Mouse (Mus musculus) forebrain, embryonic 10.5 days (tissue): ENCODE data around the gene Lrrc46. TPM values are rescaled to one million over a fixed set of nuclear protein-coding genes. Genes with fewer than 3 reads are reported as not detected.

Experiments used
- DNase-seq: peaks from one replicate; pipeline ENCODE4 v3.0.0-alpha.2; 2017; ENCODE audit warnings: low spot score; ENCODE audit errors: extremely low spot score
- H3K27ac ChIP-seq: fragments of 300-500 bp; sonication (generic); 2 replicates; pipeline ENCODE4 v1.5.1; 2016; ENCODE audit warnings: mild to moderate bottlenecking
- H3K27me3 ChIP-seq: fragments of 300-500 bp; sonication (generic); 2 replicates; pipeline ENCODE4 v1.6.1; 2016; ENCODE audit warnings: mild to moderate bottlenecking; ENCODE audit not compliant: poor library complexity, severe bottlenecking
- H3K36me3 ChIP-seq: fragments of 300-500 bp; sonication (generic); replicated peaks from 2 replicates; pipeline ENCODE4 v1.6.1; 2016; ENCODE audit warnings: mild to moderate bottlenecking, moderate library complexity
- H3K4me1 ChIP-seq: fragments of 300-500 bp; sonication (generic); 2 replicates; pipeline ENCODE4 v1.6.1; 2016
- H3K4me3 ChIP-seq: fragments of 300-500 bp; sonication (generic); 2 replicates; pipeline ENCODE4 v1.5.1; 2016; ENCODE audit warnings: mild to moderate bottlenecking, moderate library complexity
- H3K9me3 ChIP-seq: fragments of 300-500 bp; sonication (generic); 2 replicates; pipeline ENCODE4 v1.6.1; 2016; ENCODE audit warnings: mild to moderate bottlenecking, moderate library complexity
- WGBS: fragments of 180-500 bp; shearing (Covaris S2); methylation state at CpG from one replicate; pipeline ENCODE4 v1.1.7; 2016; 5-methylcytosine and 5-hydroxymethylcytosine counted together
- polyA plus RNA-seq: library from polyadenylated mRNA; unstranded; fragments of >200 nt; fragmentation: Nextera tagmentation; extraction: Ambion mirVana; gene quantifications from 2 replicates; pipeline ENCODE4 v1.2.1, GENCODE M21; 2016

Lrrc46 gene
- polyA plus RNA-seq, 1 experiment from 2014 or later, result 2.6 TPM

DNA sequence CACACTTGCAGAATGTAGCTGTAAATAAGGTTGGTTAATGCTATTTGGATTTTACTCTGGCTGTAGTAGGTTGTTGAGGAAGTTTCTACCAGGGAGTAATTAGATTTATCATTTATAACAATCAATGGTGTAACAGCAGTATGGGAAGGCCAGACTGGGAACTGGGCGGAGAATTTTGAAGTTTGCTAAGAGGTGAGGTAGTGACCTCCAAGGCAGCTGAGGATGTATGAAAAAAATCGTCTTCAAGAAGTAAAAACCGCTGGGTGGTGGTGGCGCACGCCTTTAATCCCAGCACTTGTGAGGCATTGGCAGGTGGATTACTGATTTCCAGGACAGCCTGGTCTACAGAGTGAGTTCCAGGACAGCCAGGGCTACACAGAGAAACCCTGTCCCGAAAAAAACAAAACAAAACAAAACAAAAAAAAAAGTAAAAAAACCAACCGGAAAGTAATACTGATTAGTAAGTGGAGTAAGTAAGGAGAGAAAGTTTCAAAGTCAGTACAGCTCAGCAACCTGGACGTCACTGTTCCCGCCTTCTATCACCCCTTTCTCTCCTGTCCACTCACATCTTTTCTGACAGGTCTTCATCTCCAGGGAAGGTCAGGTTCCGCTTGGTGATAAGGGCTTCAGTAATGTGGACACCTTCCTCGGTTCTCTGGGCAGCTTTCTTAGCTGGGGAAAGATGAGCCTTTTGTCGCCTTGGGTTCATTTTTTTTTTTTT is 746 bp downstream of the Lrrc46 start:
- H3K36me3 ChIP-seq, result peaks cover 25% of the 10 kb centered on the region
- 53% methylated on average over 12 of the region's 12 CpGs for WGBS
- H3K27me3 ChIP-seq, result no peaks in the 10 kb centered on the region
- DNase-seq, result no peak
- peaks cover 22% of the 10 kb centered on the region for H3K4me1 ChIP-seq
- peak overlapping the region; percentile 88; the same call in 1 of the 2 replicates for H3K27ac ChIP-seq
- peak overlapping the region; percentile 83 for H3K4me3 ChIP-seq
- H3K9me3 ChIP-seq, result no peaks in the 10 kb centered on the region; the same call in 1 of the 2 replicates

DNA sequence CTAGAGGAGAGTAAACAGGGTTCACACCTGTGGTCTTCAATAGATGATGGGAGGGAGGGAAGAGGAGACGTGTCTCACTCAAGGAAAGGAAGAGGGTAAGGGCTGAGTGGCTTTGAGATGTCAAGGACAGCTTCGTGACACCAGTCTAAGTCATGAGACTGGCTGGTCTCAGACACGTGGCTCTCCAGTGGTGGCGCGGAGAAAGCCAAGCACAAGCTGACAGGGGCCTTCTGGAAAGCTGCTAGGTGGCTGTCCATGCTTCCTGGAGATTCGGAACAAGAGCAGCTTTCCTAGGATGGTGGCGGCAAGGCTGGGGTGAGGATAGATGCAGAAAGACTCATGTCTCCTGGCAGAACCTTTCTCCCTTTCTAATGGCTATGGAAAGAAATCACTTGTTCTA is 2.3 kb downstream of the Lrrc46 start:
- Histone ChIP-seq H3K4me1 (peaks cover 22% of the 10 kb centered on the region), H3K36me3 (peaks cover 21% of the 10 kb centered on the region), H3K4me3 (no peak overlapping the region), H3K9me3 (no peaks in the 10 kb centered on the region), H3K27ac (no peak overlapping the region), H3K27me3 (no peaks in the 10 kb centered on the region)
- 69% methylated on average over 7 of the region's 7 CpGs for WGBS
- DNase-seq, result no peak

DNA sequence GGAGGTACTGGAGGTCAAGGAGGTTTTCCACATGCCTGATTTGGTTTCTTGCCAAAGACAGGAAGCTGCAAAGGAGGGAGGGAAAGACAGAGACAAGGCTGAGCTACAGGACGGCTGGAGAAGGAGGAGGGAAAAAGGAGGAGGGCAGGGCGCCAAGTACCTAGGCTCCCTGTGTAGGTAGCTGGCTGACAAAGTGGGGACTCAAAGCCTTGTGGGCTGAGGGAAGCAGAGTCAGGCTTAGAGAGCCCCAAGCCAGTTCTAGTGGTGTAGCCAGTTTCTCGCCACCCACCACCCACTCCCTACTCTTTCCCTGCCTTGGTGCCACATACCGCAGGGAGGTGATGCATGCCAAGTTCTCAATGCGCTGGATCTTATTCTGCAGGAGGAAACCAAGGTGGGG is 5.1 kb downstream of the Lrrc46 start:
- Histone ChIP-seq H3K4me1 (peaks cover 12% of the 10 kb centered on the region), H3K27me3 (no peaks in the 10 kb centered on the region), H3K36me3 (peaks cover 33% of the 10 kb centered on the region), H3K9me3 (no peaks in the 10 kb centered on the region), H3K4me3 (no peak overlapping the region), H3K27ac (no peak overlapping the region)
- 80% methylated on average over 5 of the region's 5 CpGs for WGBS
- no peak for DNase-seq

DNA sequence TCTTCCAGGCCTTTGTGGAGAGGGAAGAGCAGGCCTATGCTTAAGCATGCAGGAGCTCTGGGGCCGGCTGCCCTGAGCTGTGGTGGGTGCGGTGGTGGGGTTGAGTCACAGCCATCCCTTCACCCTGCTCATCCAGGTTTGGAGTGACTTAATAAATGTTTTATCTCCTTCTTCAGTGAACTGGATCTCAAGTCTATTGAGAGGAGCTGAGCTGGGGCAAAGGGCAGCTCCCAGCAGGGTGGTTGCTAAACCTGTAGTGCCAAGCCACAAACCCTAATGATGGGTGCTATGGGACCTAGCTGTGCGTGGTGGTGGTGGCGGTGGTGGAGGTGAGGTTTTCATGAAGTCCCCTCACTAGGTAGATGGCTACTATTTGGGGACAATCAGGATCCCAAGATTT is 7.4 kb downstream of the Lrrc46 start:
- H3K27ac ChIP-seq, result no peak overlapping the region
- no peak for DNase-seq
- H3K4me3 ChIP-seq, result no peak overlapping the region
- no peaks in the 10 kb centered on the region for H3K27me3 ChIP-seq
- H3K36me3 ChIP-seq, result peaks cover 33% of the 10 kb centered on the region
- 93% methylated on average over 4 of the region's 4 CpGs for WGBS
- no peaks in the 10 kb centered on the region for H3K9me3 ChIP-seq
- peaks cover 24% of the 10 kb centered on the region for H3K4me1 ChIP-seq

DNA sequence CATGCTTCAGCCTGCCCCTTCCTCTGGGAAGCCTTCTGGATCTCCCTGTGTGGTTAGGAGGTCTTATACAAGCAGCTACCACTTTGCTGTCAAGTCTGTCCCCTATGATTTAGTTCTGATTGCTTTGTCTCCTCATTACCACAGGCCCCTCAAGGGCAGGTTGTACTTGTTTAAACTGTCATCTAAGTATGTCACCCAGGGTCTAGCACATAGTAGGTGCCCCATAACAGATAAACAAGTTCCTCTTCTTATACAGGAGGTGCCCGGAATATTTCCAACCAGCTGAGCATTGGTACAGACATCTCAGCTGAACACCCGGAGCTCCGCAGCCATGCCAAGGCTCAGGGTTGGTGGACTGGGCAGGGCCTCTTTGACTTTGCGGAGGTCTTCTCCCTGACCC is 8.7 kb downstream of the Lrrc46 start:
- DNase-seq, result no peak
- Histone ChIP-seq H3K36me3 (peaks cover 33% of the 10 kb centered on the region), H3K9me3 (no peaks in the 10 kb centered on the region), H3K4me3 (no peak overlapping the region), H3K4me1 (peaks cover 24% of the 10 kb centered on the region), H3K27me3 (no peaks in the 10 kb centered on the region), H3K27ac (no peak overlapping the region)
- WGBS, result 95% methylated on average over 4 of the region's 4 CpGs

DNA sequence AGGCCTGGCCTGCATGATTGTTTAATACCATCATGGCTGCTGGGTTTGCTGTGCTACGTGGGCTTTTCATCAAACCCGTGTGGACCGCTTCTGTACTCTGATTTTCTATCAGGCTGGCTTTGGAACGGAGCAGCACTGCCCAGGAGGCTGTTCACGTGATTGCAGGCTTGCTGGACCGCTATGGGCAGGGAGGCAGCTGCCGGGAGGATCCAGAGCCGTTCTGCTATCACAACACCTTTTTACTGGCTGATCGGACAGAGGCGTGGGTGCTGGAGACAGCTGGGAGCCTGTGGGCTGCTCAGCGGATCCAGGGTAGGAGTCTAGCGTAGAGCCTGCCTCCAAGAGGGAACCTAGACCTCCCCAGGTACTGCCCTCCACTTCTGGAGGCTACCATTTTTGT is 9.2 kb downstream of the Lrrc46 start:
- no peaks in the 10 kb centered on the region for H3K9me3 ChIP-seq
- no peak overlapping the region for H3K27ac ChIP-seq
- peaks cover 24% of the 10 kb centered on the region for H3K4me1 ChIP-seq
- H3K27me3 ChIP-seq, result no peaks in the 10 kb centered on the region
- WGBS, result 89% methylated on average over 12 of the region's 12 CpGs
- H3K4me3 ChIP-seq, result no peak overlapping the region
- peaks cover 33% of the 10 kb centered on the region for H3K36me3 ChIP-seq
- no peak for DNase-seq

DNA sequence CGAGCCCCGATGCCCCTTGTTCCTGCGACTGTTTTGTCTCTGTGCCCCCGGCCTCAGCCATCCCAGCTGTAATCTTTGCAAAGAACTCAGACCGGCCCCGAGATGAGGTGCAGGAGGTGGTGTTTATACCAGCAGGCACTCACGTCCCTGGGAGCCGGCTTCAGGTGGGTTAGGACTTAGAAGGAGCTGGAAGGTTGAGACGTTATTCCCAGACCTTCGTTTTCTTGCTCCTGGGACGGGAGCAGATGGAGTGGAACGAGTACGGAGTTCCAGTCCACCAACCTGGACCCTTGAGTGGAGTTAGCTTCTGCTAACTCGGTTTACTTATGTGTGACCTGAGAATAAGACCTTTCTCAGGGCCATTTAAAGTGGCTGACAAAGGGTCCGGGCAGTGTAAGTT is 10.8 kb downstream of the Lrrc46 start:
- Histone ChIP-seq H3K36me3 (peaks cover 31% of the 10 kb centered on the region), H3K9me3 (no peaks in the 10 kb centered on the region), H3K4me3 (peak overlapping the region; percentile 76), H3K27ac (peak overlapping the region; percentile 96), H3K4me1 (peaks cover 37% of the 10 kb centered on the region), H3K27me3 (peaks cover 4% of the 10 kb centered on the region)
- WGBS, result 22% methylated on average over 15 of the region's 15 CpGs
- DNase-seq, result no peak

DNA sequence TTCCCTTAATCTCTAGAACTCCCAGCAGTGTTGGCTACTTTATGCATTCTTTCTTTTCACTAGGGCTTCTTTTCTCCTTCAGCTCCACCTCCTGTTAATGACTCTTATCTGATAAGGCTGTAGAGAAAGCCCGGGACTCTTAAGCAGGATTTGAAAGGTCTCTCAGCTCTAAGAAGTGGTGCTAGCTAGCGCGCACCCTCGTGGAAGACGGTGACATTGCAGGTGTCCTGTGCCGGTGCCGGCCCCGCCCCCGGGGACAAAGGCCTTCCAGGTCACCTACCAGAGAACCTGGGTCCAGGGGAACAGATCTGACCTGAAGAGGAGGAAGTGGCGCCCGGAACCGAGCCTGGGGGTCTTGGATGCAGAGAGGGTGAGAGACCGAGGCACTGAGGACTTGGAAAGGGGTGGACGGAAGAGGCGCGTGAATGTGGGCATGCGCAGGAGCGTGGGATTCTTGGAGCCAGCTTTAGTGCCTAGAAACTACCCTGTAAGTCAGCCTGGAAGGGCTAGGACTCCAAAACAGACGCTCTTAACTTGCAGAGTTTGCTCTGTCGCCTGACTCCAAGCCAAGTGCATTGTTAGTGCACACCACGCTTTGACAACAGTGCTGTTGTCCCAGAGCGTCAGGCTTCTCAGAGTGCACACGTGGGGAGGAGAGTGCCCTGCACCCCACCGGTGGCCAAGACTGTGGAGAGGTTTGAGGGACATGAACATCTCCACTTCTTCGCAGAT is 11.4 kb downstream of the Lrrc46 start, which contains the start of gene Scrn2:
Scrn2 (plus strand) TSS at position 253 of the 732 bp plus-strand sequence.
- Histone ChIP-seq H3K27ac (peak within 1 kb of the TSS; percentile 96), H3K9me3 (no peaks in the 10 kb centered on the region), H3K4me3 (peak within 1 kb of the TSS; percentile 76), H3K27me3 (peaks cover 10% of the 10 kb centered on the region), H3K36me3 (peaks cover 26% of the 10 kb centered on the region), H3K4me1 (peaks cover 43% of the 10 kb centered on the region)
- WGBS, result 3% methylated on average over 25 of the region's 25 CpGs
- peak; percentile 91 for DNase-seq

DNA sequence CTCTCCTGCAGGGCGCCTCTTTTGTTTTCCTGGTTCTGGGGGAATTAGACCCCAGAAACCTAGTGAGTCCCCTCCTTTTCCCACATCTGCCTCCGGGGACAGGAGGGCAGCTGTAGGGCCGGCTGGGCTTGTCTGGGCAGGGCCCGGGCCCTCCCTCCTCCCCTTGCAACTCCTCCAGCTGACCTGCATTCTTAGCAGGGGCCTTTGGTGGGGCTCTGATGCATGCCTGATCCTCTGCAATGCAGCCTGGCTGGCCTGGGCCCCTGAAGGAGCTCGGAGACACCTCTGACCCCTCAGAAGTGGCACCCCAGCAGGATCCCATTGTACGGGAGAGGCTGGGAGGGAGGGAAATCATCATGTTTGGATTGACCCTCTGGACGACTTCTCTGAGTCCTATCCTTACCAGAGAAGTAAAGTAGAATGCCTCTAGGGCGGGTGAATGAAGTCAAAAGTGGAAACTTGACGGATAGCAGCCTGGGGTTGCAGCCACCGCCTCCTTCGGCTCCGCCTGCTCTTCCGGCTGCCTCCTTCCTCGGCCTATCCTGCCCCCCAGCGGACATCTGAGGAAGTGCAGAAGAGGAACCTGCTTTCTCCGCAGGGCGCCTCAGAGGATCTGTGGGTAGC is 15.4 kb downstream of the Lrrc46 start:
- Histone ChIP-seq H3K4me1 (peaks cover 75% of the 10 kb centered on the region), H3K4me3 (peak overlapping the region; percentile 45), H3K9me3 (no peaks in the 10 kb centered on the region), H3K27me3 (peaks cover 50% of the 10 kb centered on the region), H3K27ac (peak overlapping the region; percentile 87), H3K36me3 (no peaks in the 10 kb centered on the region)
- DNase-seq, result peak; percentile 90
- 1% methylated on average over 17 of the region's 17 CpGs for WGBS

DNA sequence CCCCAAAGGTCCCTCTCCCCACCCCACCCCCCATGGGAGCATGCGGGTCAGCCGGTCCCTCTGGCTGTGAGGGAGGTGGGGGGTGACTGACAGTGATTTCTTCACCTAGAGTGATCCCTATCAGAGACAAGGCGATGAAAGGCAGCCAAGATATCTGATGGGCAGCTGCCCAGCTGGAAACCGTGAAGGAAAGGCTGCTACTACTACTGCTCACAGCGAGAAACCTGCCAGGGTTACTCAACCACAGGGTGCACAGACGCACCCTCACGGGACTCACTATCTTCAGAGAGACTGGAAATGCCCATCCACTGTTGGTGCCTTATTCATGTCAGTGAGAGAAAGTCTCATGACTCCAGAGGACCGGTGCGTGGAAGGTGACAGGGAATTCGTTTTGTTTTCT is 16.2 kb downstream of the Lrrc46 start:
- peak overlapping the region; percentile 87 for H3K27ac ChIP-seq
- H3K4me3 ChIP-seq, result no peak overlapping the region; the same call in 1 of the 2 replicates
- WGBS, result 13% methylated on average over 10 of the region's 10 CpGs
- H3K9me3 ChIP-seq, result no peaks in the 10 kb centered on the region
- H3K36me3 ChIP-seq, result no peaks in the 10 kb centered on the region
- no peak for DNase-seq
- H3K27me3 ChIP-seq, result peaks cover 59% of the 10 kb centered on the region
- peaks cover 72% of the 10 kb centered on the region for H3K4me1 ChIP-seq

DNA sequence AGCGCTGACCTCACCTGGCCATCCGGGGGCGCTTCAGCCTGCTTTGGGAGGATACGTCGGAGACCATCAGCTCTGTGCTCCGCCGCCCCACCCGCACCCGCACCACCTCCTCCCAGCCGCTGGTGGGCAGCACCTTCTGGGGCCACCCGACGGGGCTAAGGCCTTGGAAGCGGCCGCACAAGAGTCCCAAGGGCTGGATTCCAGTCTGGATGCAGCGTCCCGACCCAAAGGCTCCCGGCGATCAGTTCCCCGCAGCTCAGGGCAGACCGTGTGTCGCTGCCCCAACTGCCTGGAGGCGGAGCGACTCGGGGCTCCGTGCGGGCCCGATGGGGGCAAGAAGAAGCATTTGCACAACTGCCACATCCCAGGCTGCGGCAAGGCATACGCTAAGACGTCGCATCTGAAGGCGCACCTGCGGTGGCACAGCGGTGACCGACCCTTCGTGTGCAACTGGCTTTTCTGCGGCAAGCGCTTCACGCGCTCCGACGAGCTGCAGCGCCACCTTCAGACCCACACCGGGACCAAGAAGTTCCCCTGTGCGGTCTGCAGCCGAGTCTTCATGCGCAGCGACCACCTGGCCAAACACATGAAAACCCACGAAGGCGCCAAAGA is 19.2 kb downstream of the Lrrc46 start:
- no peaks in the 10 kb centered on the region for H3K9me3 ChIP-seq
- WGBS, result under 1% methylated on average over 50 of the region's 50 CpGs
- no peaks in the 10 kb centered on the region for H3K36me3 ChIP-seq
- peaks cover 89% of the 10 kb centered on the region for H3K27me3 ChIP-seq
- peak overlapping the region; percentile 51 for H3K27ac ChIP-seq
- DNase-seq, result peak; percentile 76
- peak overlapping the region; percentile 57 for H3K4me3 ChIP-seq
- peaks cover 82% of the 10 kb centered on the region for H3K4me1 ChIP-seq

DNA sequence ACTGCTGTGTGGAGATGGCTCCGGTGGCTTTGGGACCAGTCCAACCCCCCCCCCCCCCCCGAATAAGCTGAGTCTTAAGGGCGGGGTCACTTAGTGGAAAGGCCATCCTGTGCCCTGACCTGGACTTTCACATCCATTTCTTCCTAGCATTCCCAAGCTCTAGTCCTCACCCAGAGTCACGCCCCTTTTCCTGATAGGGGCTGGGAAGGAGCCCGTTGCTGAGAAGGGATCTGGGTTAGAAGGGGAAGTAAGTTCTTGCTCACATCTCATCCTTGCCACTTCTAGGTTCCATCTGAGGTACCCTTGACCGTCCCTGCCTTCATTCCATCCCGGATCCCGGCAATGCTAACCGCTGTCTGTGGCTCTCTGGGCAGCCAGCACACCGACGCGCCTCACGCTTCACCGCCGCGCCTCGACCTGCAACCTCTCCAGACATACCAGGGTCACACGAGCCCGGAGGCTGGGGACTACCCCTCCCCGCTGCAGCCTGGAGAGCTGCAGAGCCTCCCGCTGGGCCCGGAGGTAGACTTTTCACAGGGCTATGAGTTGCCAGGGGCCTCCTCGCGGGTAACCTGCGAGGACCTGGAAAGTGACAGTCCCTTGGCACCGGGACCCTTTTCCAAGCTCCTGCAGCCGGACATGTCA is 20.0 kb downstream of the Lrrc46 start:
- H3K9me3 ChIP-seq, result no peaks in the 10 kb centered on the region
- H3K36me3 ChIP-seq, result no peaks in the 10 kb centered on the region
- peaks cover 96% of the 10 kb centered on the region for H3K27me3 ChIP-seq
- peaks cover 77% of the 10 kb centered on the region for H3K4me1 ChIP-seq
- WGBS, result 2% methylated on average over 27 of the region's 27 CpGs
- H3K4me3 ChIP-seq, result peak overlapping the region; percentile 57
- peak overlapping the region; percentile 51; the same call in 1 of the 2 replicates for H3K27ac ChIP-seq
- no peak for DNase-seq
